Mouse (Mus musculus) midbrain, embryonic 14.5 days (tissue): ENCODE measurements around the gene Ankrd40. TPM values are rescaled to one million over a fixed set of nuclear protein-coding genes. Genes with fewer than 3 reads are reported as not detected.

Experiments
- ATAC-seq: fragments of 200-750 bp; cut with Nextera tagmentation; 2 replicates; pipeline ENCODE4 v1.8.0; 2017; ENCODE audit warnings: moderate number of reproducible peaks, moderate library complexity; ENCODE audit not compliant: low FRiP score, low TSS enrichment
- DNase-seq: peaks from one replicate; pipeline ENCODE4 v3.0.0-alpha.2; 2015
- H3K27ac ChIP-seq: fragments of 300-500 bp; sonication (generic); replicated peaks from 2 replicates; pipeline ENCODE4 v1.5.1; 2014; ENCODE audit warnings: mild to moderate bottlenecking, low read depth, low read length, moderate library complexity
- H3K27me3 ChIP-seq: fragments of 300-500 bp; sonication (generic); 2 replicates; pipeline ENCODE4 v1.6.1; 2014; ENCODE audit warnings: low read length, control low read depth, mixed read lengths; ENCODE audit not compliant: control insufficient read depth, insufficient read depth
- H3K36me3 ChIP-seq: fragments of 300-500 bp; sonication (generic); 2 replicates; pipeline ENCODE4 v1.6.1; 2014; ENCODE audit warnings: low read length, control low read depth; ENCODE audit not compliant: control insufficient read depth, insufficient read depth
- H3K4me1 ChIP-seq: fragments of 300-500 bp; sonication (generic); 2 replicates; pipeline ENCODE4 v1.6.1; 2014; ENCODE audit warnings: mild to moderate bottlenecking, antibody characterized with exemption, low read length, control low read depth; ENCODE audit not compliant: control insufficient read depth, insufficient read depth
- H3K4me2 ChIP-seq: fragments of 300-500 bp; sonication (generic); 2 replicates; pipeline ENCODE4 v1.6.1; 2014; ENCODE audit warnings: mild to moderate bottlenecking, low read length, moderate library complexity
- H3K4me3 ChIP-seq: fragments of 300-500 bp; sonication (generic); replicated peaks from 2 replicates; pipeline ENCODE4 v1.5.1; 2014; ENCODE audit warnings: low read depth, low read length
- H3K9ac ChIP-seq: fragments of 300-500 bp; sonication (generic); replicated peaks from 2 replicates; pipeline ENCODE4 v1.6.1; 2014; ENCODE audit warnings: mild to moderate bottlenecking, low read length, moderate library complexity
- H3K9me3 ChIP-seq: fragments of 300-500 bp; sonication (generic); 2 replicates; pipeline ENCODE4 v1.6.1; 2016; ENCODE audit warnings: low read length, control low read depth, mixed read lengths; ENCODE audit not compliant: control insufficient read depth
- WGBS: fragments of 180-500 bp; shearing (Covaris S2); extraction: QIAGEN DNeasy Blood & Tissue Kit; methylation state at CpG from one replicate; pipeline ENCODE4 v1.1.7; 2014; 5-methylcytosine and 5-hydroxymethylcytosine counted together
- polyA plus RNA-seq: library from polyadenylated mRNA; unstranded; fragments of >200 nt; fragmentation: Nextera tagmentation; extraction: Ambion mirVana; gene quantifications from 2 replicates; pipeline ENCODE4 v1.2.1, GENCODE M21; 2014

Gene Ankrd40
- polyA plus RNA-seq, 1 experiment from 2014 or later, result 13.1 TPM

DNA sequence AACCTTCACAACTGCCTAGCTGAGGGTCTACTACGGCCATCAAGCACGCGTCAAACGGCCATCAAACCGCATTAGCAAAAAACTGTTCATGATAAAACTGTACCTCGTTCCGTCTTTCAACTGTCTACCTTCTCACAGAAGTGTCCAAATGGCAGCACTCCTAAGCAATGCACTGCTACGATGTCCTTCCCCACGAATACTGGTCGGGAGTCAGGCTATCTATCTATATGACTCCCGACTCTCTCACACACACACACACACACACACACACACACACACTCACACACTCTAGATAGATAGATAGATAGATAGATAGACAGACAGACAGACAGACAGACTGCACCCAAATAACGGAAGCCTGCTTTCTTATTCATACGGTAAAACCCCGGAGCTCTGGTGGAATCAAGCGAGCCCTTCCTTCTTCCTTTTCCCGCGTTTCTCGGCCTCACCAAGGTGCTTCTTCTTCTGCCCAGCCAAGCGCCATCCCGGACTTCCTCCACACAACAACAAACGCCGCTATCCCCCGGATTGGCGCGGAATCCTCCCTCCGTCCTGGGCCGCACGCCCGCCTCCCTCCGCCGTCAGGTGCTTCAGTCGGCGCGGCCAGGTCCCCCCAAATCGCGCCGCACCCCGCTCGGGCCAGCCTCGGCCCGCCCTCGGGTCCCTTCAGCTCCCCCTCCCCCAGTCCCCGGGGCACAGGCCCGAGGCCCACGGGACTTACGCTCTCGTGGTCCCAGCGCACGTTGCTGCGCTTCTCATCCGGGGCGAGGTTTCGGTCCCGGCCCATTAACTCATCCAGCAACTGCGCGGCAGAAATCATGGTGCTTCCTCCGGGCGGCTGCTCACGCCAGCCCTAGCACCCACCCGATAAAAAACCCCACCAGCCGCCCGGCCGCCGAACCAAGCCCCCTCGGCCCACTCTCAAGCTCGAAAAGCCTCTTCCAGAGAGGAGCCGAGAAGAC, 6.6 kb upstream of the Ankrd40 start:
- H3K4me2 ChIP-seq, result peak overlapping the region; percentile 73
- no peaks in the 10 kb centered on the region for H3K36me3 ChIP-seq
- peak; percentile 47 for DNase-seq
- WGBS, result under 1% methylated on average over 67 of the region's 67 CpGs
- H3K27me3 ChIP-seq, result no peaks in the 10 kb centered on the region
- ATAC-seq, result peak; percentile 85
- H3K4me3 ChIP-seq, result peak overlapping the region; percentile 95
- H3K9ac ChIP-seq, result peak overlapping the region; percentile 96
- H3K9me3 ChIP-seq, result no peaks in the 10 kb centered on the region
- H3K4me1 ChIP-seq, result peaks cover 36% of the 10 kb centered on the region
- peak overlapping the region; percentile 95 for H3K27ac ChIP-seq

- WGBS, result under 1% methylated on average over 36 of the region's 36 CpGs
- no peaks in the 10 kb centered on the region for H3K36me3 ChIP-seq
- H3K4me1 ChIP-seq, result peaks cover 35% of the 10 kb centered on the region
- peak; percentile 95 for ATAC-seq
- no peaks in the 10 kb centered on the region for H3K27me3 ChIP-seq
- peak within 1 kb of the TSS; percentile 95 for H3K4me3 ChIP-seq
- peak; percentile 97 for DNase-seq
- H3K9ac ChIP-seq, result peak within 1 kb of the TSS; percentile 96
- peak within 1 kb of the TSS; percentile 73 for H3K4me2 ChIP-seq
- no peaks in the 10 kb centered on the region for H3K9me3 ChIP-seq
- peak within 1 kb of the TSS; percentile 95 for H3K27ac ChIP-seq
Observed at GRCm38 (mm10) chr11:94321931-94322400, 5.8 kb upstream of the Ankrd40 start, which contains the start of gene Luc7l3. Gene Luc7l3 (minus strand): TSS chr11:94321988.

GRCm38 (mm10) chr11:94322636-94323035, 5.2 kb upstream of the Ankrd40 start:
- Histone ChIP-seq H3K36me3 (no peaks in the 10 kb centered on the region), H3K27me3 (no peaks in the 10 kb centered on the region), H3K4me1 (peaks cover 30% of the 10 kb centered on the region), H3K4me3 (peak overlapping the region; percentile 95), H3K4me2 (peak overlapping the region; percentile 73), H3K9me3 (no peaks in the 10 kb centered on the region), H3K9ac (peak overlapping the region; percentile 96), H3K27ac (peak overlapping the region; percentile 95)
- 41% methylated on average over 5 of the region's 5 CpGs for WGBS
- ATAC-seq (no peak), DNase-seq (no peak)

GRCm38 (mm10) chr11:94323271-94323925, 4.4 kb upstream of the Ankrd40 start:
- H3K36me3 ChIP-seq, result no peaks in the 10 kb centered on the region
- DNase-seq (no peak), ATAC-seq (no peak)
- no peak overlapping the region for H3K4me3 ChIP-seq
- H3K9ac ChIP-seq, result no peak overlapping the region
- H3K27me3 ChIP-seq, result no peaks in the 10 kb centered on the region
- no peak overlapping the region for H3K4me2 ChIP-seq
- H3K9me3 ChIP-seq, result no peaks in the 10 kb centered on the region
- 52% methylated on average over 5 of the region's 5 CpGs for whole genome bisulfite sequencing
- H3K27ac ChIP-seq, result no peak overlapping the region; the same call in 1 of the 2 replicates
- peaks cover 23% of the 10 kb centered on the region for H3K4me1 ChIP-seq

- WGBS, result 91% methylated on average over 5 of the region's 5 CpGs
- H3K4me2 ChIP-seq, result no peak overlapping the region
- peaks cover 25% of the 10 kb centered on the region for H3K4me1 ChIP-seq
- DNase-seq, result no peak
- no peaks in the 10 kb centered on the region for H3K9me3 ChIP-seq
- no peak overlapping the region for H3K27ac ChIP-seq
- H3K4me3 ChIP-seq, result no peak overlapping the region
- H3K27me3 ChIP-seq, result no peaks in the 10 kb centered on the region
- no peak for ATAC-seq
- H3K9ac ChIP-seq, result no peak overlapping the region
- no peaks in the 10 kb centered on the region for H3K36me3 ChIP-seq
Observed at GRCm38 (mm10) chr11:94324618-94325017, 3.2 kb upstream of the Ankrd40 start.

DNA sequence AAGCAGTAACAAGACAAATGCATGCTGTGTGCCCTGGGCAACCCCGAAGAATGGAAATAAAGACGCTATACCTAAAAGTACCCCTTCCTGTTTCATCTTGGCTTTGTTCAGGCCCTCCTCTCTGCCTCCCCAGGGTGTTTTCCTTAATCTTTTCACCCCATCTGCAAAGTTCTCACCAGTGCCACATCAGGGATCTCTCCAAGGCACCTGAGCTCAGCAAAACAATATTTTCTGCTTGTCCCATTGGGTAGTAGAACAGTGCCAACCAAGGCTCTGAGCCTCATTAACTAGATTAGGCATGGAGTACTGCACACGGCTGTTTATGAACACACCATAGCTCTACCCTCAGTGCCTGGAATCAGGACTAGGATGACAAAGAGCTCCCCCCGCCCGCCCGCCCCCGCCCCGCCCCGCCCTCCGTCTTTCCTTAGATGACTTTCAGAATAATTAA, 815 bp upstream of the Ankrd40 start:
- peak overlapping the region; percentile 65 for H3K4me3 ChIP-seq
- ATAC-seq (peak; percentile 72), DNase-seq (peak; percentile 78)
- H3K4me1 ChIP-seq, result peaks cover 27% of the 10 kb centered on the region
- peak overlapping the region; percentile 64 for H3K4me2 ChIP-seq
- WGBS, result under 1% methylated on average over 10 of the region's 10 CpGs
- H3K9me3 ChIP-seq, result no peaks in the 10 kb centered on the region
- H3K9ac ChIP-seq, result peak overlapping the region; percentile 97
- no peaks in the 10 kb centered on the region for H3K27me3 ChIP-seq
- H3K36me3 ChIP-seq, result no peaks in the 10 kb centered on the region
- H3K27ac ChIP-seq, result peak overlapping the region; percentile 99

DNA sequence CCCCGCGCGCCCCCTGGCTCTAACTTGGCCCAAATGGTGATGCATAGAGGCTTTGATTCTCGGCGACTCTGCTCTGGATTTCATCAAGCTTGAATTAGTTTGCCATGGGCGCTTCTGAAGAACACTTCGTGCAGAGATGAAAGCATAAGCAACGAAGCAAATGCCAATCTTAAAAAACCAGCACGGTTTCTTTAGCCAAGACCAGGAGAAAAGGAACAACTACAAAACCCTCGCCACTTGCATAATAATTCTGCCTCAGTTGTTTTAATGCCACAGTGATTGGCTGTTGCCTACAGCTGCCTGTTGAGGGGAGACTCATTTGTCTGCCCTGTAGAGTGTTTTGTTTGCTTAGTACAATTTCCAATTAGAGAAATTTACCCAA, 834 bp downstream of the Ankrd40 start:
- peaks cover 24% of the 10 kb centered on the region for H3K4me1 ChIP-seq
- H3K9ac ChIP-seq, result peak overlapping the region; percentile 97
- peak; percentile 68 for DNase-seq

GRCm38 (mm10) chr11:94329270-94329891, 1.6 kb downstream of the Ankrd40 start:
- DNase-seq (peak; percentile 80), ATAC-seq (no peak)
- Histone ChIP-seq H3K4me2 (peak overlapping the region; percentile 64), H3K4me1 (peaks cover 24% of the 10 kb centered on the region), H3K9me3 (no peaks in the 10 kb centered on the region), H3K4me3 (peak overlapping the region; percentile 65; the same call in 1 of the 2 replicates), H3K27me3 (no peaks in the 10 kb centered on the region), H3K36me3 (peaks cover 5% of the 10 kb centered on the region), H3K9ac (no peak overlapping the region), H3K27ac (no peak overlapping the region; the same call in 1 of the 2 replicates)
- WGBS, result 43% methylated on average over 4 of the region's 4 CpGs

More for the DNA sequence above, 834 bp downstream of the Ankrd40 start:
- Histone ChIP-seq H3K36me3 (0 out of 2 replicates have a peak, but pooled peaks cover under 1% of the 10 kb centered on the region), H3K9me3 (no peaks in the 10 kb centered on the region), H3K27me3 (no peaks in the 10 kb centered on the region), H3K4me3 (peak overlapping the region; percentile 65), H3K4me2 (peak overlapping the region; percentile 64), H3K27ac (peak overlapping the region; percentile 99)
- WGBS, result 1% methylated on average over 10 of the region's 10 CpGs
- no peak for ATAC-seq
